Mouse (Mus musculus) ES-Bruce4 (cell line): ENCODE results near the gene Zfp146.

Experiments used
- CTCF ChIP-seq: IDR thresholded peaks from one replicate; pipeline ENCODE4 v1.8.1; 2011; ENCODE audit warnings: low read depth, low read length
- EP300 ChIP-seq: IDR thresholded peaks from 2 replicates; pipeline ENCODE4 v1.6.1; 2011; ENCODE audit warnings: low read depth, low read length; ENCODE audit not compliant: insufficient read depth
- POLR2A ChIP-seq: IDR thresholded peaks from one replicate; pipeline ENCODE4 v1.8.1; 2011; ENCODE audit warnings: low read length; ENCODE audit not compliant: insufficient read depth

DNA sequence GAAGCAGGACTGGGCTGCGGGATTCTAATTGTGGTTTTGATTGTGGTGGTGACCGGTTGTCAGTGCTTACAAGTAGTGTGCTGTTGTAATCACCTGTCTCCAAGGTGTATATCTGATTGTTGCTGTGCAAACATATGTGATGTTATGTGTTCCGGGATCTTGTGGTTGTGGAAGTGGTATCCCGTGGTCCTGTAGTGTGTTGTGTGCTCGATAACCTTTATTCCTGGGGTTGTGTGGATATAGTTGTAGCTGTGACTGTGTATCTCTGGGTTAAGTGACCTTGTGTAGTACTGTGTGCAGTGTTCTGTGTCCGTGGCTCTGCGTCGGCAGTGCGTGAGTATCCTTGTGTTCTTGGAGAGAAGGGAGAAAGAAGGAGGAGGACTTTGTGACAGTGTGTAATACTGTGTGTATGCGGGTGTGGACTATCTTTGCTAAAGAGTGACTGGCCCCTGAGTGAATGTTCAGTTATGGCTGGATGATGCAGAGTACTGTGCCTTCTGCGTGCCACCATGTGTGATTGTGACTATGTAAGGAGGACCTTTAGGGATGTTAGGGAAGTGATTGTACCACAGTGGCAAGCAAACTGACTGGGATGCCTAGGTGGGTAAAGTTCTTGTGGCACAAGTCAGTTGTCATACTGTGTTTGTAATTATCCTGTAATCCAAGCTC, 867 bp upstream of the Zfp146 start:
- TF ChIP-seq CTCF (no peak), EP300 (no peak), POLR2A (no peak)
